Mouse (Mus musculus) forebrain, embryonic 16.5 days (tissue): ENCODE measurements around the gene Cgnl1. TPM values are rescaled to one million over a fixed set of nuclear protein-coding genes. Genes with fewer than 3 reads are reported as not detected.
A peak's percentile ranks its signal among the peaks of the same experiment; 100 is the strongest.

Experiments used
- ATAC-seq: fragments of 200-750 bp; cut with Nextera tagmentation; 2 replicates; pipeline ENCODE4 v1.8.0; 2017; ENCODE audit warnings: mild to moderate bottlenecking, moderate library complexity
- H3K27ac ChIP-seq: fragments of 300-500 bp; sonication (generic); 2 replicates; pipeline ENCODE4 v1.5.1; 2014; ENCODE audit warnings: low read length, control low read depth
- H3K27me3 ChIP-seq: fragments of 300-500 bp; sonication (generic); replicated peaks from 2 replicates; pipeline ENCODE4 v1.6.1; 2014; ENCODE audit warnings: low read length; ENCODE audit not compliant: control insufficient read depth, insufficient read depth
- H3K36me3 ChIP-seq: fragments of 300-500 bp; sonication (generic); 2 replicates; pipeline ENCODE4 v1.6.1; 2014; ENCODE audit not compliant: control insufficient read depth, insufficient read depth
- H3K4me1 ChIP-seq: fragments of 300-500 bp; sonication (generic); replicated peaks from 2 replicates; pipeline ENCODE4 v1.6.1; 2014; ENCODE audit warnings: low read length; ENCODE audit not compliant: control insufficient read depth, insufficient read depth
- H3K4me2 ChIP-seq: fragments of 300-500 bp; sonication (generic); 2 replicates; pipeline ENCODE4 v1.6.1; 2014; ENCODE audit warnings: mild to moderate bottlenecking, low read length, control low read depth
- H3K4me3 ChIP-seq: fragments of 300-500 bp; sonication (generic); replicated peaks from 2 replicates; pipeline ENCODE4 v1.5.1; 2014; ENCODE audit warnings: mild to moderate bottlenecking, low read length, control low read depth
- H3K9ac ChIP-seq: fragments of 300-500 bp; sonication (generic); replicated peaks from 2 replicates; pipeline ENCODE4 v1.6.1; 2014; ENCODE audit warnings: low read depth, low read length, control low read depth
- H3K9me3 ChIP-seq: fragments of 300-500 bp; sonication (generic); 2 replicates; pipeline ENCODE4 v1.6.1; 2016; ENCODE audit warnings: low read length; ENCODE audit not compliant: control insufficient read depth
- WGBS: fragments of 180-500 bp; shearing (Covaris S2); extraction: QIAGEN DNeasy Blood & Tissue Kit; methylation state at CpG from one replicate; pipeline ENCODE4 v1.1.7; 2014; 5-methylcytosine and 5-hydroxymethylcytosine counted together
- polyA plus RNA-seq: library from polyadenylated mRNA; unstranded; fragments of >200 nt; fragmentation: Nextera tagmentation; extraction: Ambion mirVana; gene quantifications from 2 replicates; pipeline ENCODE4 v1.2.1, GENCODE M21; 2015

Gene Cgnl1
- polyA plus RNA-seq, 1 experiment from 2014 or later: 4.3 TPM

- ATAC-seq: no peak
- no peaks in the 10 kb centered on the region for H3K4me1 ChIP-seq
- H3K9me3 ChIP-seq: no peaks in the 10 kb centered on the region
- WGBS: 47% methylated on average over 4 of the region's 4 CpGs
- H3K9ac ChIP-seq: no peak overlapping the region
- H3K36me3 ChIP-seq: no peaks in the 10 kb centered on the region
- no peak overlapping the region for H3K27ac ChIP-seq
- H3K27me3 ChIP-seq: no peaks in the 10 kb centered on the region
- no peak overlapping the region for H3K4me3 ChIP-seq
- no peak overlapping the region for H3K4me2 ChIP-seq
Measured at GRCm38 (mm10) chr9:71693771-71694170, 77.6 kb downstream of the Cgnl1 start.

- 77% methylated on average over 7 of the region's 7 CpGs for WGBS
Measured at GRCm38 (mm10) chr9:71692165-71692564, 79.2 kb downstream of the Cgnl1 start.

DNA sequence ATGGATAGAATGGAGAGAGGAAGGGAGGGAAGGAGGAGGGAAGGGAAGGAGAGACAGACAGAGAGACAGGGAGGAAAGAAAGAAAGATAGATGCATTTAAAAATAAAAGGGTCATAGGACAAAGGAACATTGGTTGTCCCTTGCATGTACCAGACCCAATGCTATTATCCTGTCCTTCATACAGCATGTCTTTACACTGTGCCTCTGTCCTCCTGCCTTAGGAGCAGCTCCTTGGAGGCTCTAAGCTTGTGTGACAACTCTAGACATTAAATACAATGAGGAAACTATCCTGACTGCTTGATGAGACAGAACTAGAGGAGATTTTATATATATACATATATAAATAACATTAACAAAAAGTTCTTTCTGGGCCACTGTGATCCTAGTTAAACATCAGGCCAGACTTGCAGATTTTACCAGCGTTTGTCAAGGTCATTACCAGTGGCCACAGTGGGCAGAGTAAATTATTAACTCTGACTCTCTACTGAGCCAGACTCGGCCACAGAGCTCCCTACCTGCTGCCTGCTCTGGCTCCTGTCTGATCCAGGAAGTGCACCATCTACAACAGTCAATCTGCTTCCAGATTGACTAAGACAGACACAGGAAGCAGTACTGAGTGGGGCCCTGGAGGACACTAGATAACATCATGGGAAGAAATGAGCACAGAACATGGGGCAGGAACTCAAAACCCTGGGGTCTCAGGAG lies 81.9 kb downstream of the Cgnl1 start:
- H3K4me2 ChIP-seq: no peak overlapping the region
- H3K27me3 ChIP-seq: no peaks in the 10 kb centered on the region
- no peaks in the 10 kb centered on the region for H3K4me1 ChIP-seq
- no peak for ATAC-seq
- no peak overlapping the region for H3K4me3 ChIP-seq
- no peaks in the 10 kb centered on the region for H3K36me3 ChIP-seq
- 81% methylated on average over 2 of the region's 2 CpGs for WGBS
- no peaks in the 10 kb centered on the region for H3K9me3 ChIP-seq
- no peak overlapping the region for H3K27ac ChIP-seq
- H3K9ac ChIP-seq: no peak overlapping the region

More at GRCm38 (mm10) chr9:71692165-71692564, 79.2 kb downstream of the Cgnl1 start:
- Histone ChIP-seq H3K9ac (no peak overlapping the region), H3K27ac (no peak overlapping the region), H3K4me1 (no peaks in the 10 kb centered on the region), H3K4me2 (no peak overlapping the region), H3K9me3 (no peaks in the 10 kb centered on the region), H3K27me3 (no peaks in the 10 kb centered on the region), H3K4me3 (no peak overlapping the region), H3K36me3 (no peaks in the 10 kb centered on the region)
- ATAC-seq: no peak

GRCm38 (mm10) chr9:71686463-71686862 lies 84.9 kb downstream of the Cgnl1 start:
- Histone ChIP-seq H3K9ac (no peak overlapping the region), H3K27ac (no peak overlapping the region), H3K4me2 (no peak overlapping the region), H3K4me1 (no peaks in the 10 kb centered on the region), H3K9me3 (no peaks in the 10 kb centered on the region), H3K27me3 (no peaks in the 10 kb centered on the region), H3K36me3 (no peaks in the 10 kb centered on the region), H3K4me3 (no peak overlapping the region)
- no peak for ATAC-seq
- 84% methylated on average over 8 of the region's 8 CpGs for WGBS

GRCm38 (mm10) chr9:71684772-71685171 lies 86.6 kb downstream of the Cgnl1 start:
- H3K4me3 ChIP-seq: no peak overlapping the region
- WGBS: 74% methylated on average over 3 of the region's 3 CpGs

DNA sequence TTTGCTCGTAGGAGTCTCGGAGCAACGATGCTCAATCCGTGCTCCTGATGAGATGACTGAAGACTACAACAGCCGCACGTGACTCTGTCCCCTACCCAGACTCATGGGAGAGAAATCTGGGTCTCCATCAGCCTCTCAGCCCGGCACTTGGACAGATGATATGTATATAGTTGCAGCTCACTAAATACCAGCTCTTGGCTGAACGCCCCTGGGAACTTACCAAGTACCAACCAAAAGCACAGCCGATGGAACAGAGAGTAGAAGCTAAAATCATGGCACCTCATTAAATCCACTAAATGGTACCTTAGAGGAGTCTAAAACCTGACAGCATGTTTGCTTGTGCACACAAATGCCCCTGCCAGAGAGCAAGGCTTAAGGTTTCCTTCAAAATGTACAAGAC lies 91.0 kb downstream of the Cgnl1 start:
- H3K27ac ChIP-seq: no peak overlapping the region
- WGBS: 69% methylated on average over 9 of the region's 9 CpGs
- H3K27me3 ChIP-seq: no peaks in the 10 kb centered on the region
- ATAC-seq: no peak
- H3K36me3 ChIP-seq: no peaks in the 10 kb centered on the region
- H3K4me1 ChIP-seq: 0 out of 2 replicates have a peak, but pooled peaks cover 2% of the 10 kb centered on the region
- H3K4me3 ChIP-seq: no peak overlapping the region
- H3K9me3 ChIP-seq: no peaks in the 10 kb centered on the region
- no peak overlapping the region for H3K4me2 ChIP-seq
- H3K9ac ChIP-seq: no peak overlapping the region

More at GRCm38 (mm10) chr9:71684772-71685171, 86.6 kb downstream of the Cgnl1 start:
- H3K27me3 ChIP-seq: no peaks in the 10 kb centered on the region
- no peak overlapping the region for H3K27ac ChIP-seq
- no peak for ATAC-seq
- H3K36me3 ChIP-seq: no peaks in the 10 kb centered on the region
- no peak overlapping the region for H3K9ac ChIP-seq
- 0 out of 2 replicates have a peak, but pooled peaks cover 2% of the 10 kb centered on the region for H3K4me1 ChIP-seq
- no peaks in the 10 kb centered on the region for H3K9me3 ChIP-seq
- H3K4me2 ChIP-seq: no peak overlapping the region

- H3K36me3 ChIP-seq: no peaks in the 10 kb centered on the region
- WGBS: 69% methylated on average over 11 of the region's 11 CpGs
- H3K4me1 ChIP-seq: 0 out of 2 replicates have a peak, but pooled peaks cover 2% of the 10 kb centered on the region
- H3K27me3 ChIP-seq: no peaks in the 10 kb centered on the region
- no peak overlapping the region for H3K27ac ChIP-seq
- no peak overlapping the region for H3K4me3 ChIP-seq
- no peak overlapping the region for H3K4me2 ChIP-seq
- no peak overlapping the region for H3K9ac ChIP-seq
- ATAC-seq: peak; percentile 67
- H3K9me3 ChIP-seq: peaks cover 2% of the 10 kb centered on the region; the same call in 1 of the 2 replicates
Measured at GRCm38 (mm10) chr9:71679103-71679815, 92.1 kb downstream of the Cgnl1 start.

DNA sequence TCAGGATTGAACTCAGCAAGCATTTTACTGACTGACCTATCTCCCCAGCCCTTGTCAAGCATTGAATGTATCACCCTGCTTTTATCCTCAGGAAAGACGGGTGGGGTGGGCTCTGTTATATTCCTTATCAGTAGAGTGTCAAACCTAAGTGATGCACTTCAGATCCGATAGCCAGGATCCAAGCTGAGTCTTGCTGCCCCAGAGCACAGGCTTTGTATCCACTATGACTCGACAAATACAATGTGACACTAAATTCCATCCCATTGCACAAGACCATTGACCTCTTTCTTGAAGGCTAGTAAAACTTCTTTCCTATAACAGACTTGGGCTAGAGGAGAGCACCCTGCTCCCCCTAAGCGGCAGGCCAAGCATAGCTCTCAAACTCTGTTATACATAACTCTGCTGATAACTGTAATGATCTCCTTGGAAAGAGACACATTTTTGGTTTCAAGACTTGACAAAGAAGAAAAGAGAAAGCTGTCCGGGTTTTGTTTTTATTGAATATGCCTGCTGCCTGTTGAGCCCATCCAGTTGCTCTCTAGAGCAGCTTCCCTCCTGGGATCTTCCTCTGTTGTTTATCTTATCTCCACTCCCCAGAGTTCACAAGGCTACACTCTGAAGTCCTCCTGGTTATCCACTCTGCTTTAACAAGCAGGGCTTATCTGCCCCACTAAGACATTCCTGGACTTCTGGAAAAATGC lies 94.3 kb downstream of the Cgnl1 start:
- Histone ChIP-seq H3K27me3 (no peaks in the 10 kb centered on the region), H3K27ac (no peak overlapping the region), H3K36me3 (no peaks in the 10 kb centered on the region), H3K4me1 (0 out of 2 replicates have a peak, but pooled peaks cover 2% of the 10 kb centered on the region), H3K9ac (no peak overlapping the region), H3K4me2 (no peak overlapping the region), H3K4me3 (no peak overlapping the region), H3K9me3 (peaks cover 2% of the 10 kb centered on the region; the same call in 1 of the 2 replicates)
- 86% methylated on average over 5 of the region's 5 CpGs for WGBS
- ATAC-seq: no peak

- WGBS: 51% methylated on average over 3 of the region's 3 CpGs
- no peak overlapping the region for H3K4me2 ChIP-seq
- no peak overlapping the region for H3K27ac ChIP-seq
- H3K4me1 ChIP-seq: 0 out of 2 replicates have a peak, but pooled peaks cover 2% of the 10 kb centered on the region
- H3K27me3 ChIP-seq: no peaks in the 10 kb centered on the region; the same call in 1 of the 2 replicates
- no peaks in the 10 kb centered on the region for H3K36me3 ChIP-seq
- H3K9me3 ChIP-seq: peaks cover 2% of the 10 kb centered on the region; the same call in 1 of the 2 replicates
- no peak for ATAC-seq
- no peak overlapping the region for H3K4me3 ChIP-seq
- no peak overlapping the region for H3K9ac ChIP-seq
Measured at GRCm38 (mm10) chr9:71675799-71676414, 95.5 kb downstream of the Cgnl1 start.
